Mouse (Mus musculus) gonadal fat pad, adult 2 months (tissue): Measurements from ENCODE around the gene Mansc1. TPM values are rescaled to one million over a fixed set of nuclear protein-coding genes. Genes with fewer than 3 reads are reported as not detected.

Source experiments
- DNase-seq: peaks from one replicate; pipeline ENCODE4 v3.0.0-alpha.2; 2012; ENCODE audit warnings: low read depth
- polyA plus RNA-seq: library from polyadenylated mRNA; depleted of rRNA; stranded (reverse); fragments of >200 nt; gene quantifications from 2 replicates; pipeline ENCODE4 v1.2.3, GENCODE M21; 2012; rRNA removed

The Mansc1 gene
- polyA plus RNA-seq, 1 experiment, result 6.0 TPM

DNA sequence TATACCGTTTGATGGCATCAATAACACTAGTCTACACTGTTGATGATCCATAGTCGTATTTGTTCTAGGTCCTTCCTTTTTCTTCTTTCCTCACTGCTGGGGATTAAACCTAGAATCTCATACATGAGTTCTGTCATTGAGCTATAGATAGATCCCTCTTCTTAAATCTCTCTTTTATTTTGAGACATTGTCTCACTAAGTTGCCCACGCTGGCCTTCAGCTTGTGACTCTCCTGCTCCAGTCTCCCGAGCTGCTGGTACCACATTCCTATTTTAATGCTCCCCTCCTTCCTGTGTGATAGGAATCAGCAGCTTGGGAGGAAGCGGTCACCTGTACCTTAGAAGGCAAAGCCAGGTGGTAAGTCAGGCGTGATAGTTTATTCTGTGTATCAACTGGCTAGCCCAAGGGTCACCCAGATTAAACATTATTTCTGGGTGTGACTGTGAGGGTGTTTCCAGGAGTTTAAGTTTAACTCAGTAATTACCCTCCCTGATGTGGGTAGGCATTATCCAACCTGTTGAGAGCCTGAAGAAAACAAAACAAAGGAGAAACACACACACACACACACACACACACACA, 34.5 kb downstream of the Mansc1 start:
- DNase-seq, result no peak

DNA sequence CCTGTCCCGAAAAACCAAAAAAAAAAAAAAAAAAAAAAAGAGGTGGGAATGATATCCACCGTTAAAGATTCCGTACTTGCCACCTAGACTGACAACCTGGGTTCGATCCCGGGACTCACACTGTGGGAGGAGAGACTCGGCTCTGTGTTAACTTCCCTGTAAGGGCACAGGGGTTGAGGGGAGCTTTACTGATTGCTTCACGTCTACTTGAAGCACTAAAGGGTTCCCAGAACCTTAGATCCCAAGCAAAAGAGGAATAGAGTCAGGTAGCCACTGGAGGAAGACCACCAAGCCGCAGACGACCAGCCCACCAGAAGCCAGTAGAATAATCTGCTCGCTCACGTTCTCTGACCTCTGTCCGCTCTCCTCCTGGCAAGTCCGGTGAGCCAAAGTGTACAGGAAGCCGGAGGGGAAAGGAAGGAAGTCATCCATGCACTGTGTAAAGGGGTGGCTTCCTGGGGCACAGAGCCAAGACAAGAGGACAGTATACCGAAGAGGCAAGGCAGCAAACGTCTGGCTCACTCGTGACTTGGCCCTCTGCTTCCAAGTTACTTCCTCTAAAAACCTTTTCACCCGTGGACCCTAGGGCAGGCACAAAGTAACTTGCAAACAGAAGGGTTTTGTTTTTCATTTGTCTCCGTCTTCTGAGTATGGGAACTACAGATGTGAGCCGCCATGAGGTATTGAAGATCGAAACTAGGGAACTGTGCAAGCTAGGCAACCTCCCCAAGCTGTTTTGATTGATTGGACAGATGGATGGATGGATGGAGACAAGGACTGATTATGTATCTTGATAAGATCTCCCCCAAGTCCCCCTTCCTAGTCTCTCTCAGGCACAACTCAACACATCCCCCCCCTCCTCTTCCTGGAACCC, 37.5 kb downstream of the Mansc1 start:
- no peak for DNase-seq

GRCm38 (mm10) chr6:134591614-134592013, 40.7 kb downstream of the Mansc1 start:
- DNase-seq, result no peak

DNA sequence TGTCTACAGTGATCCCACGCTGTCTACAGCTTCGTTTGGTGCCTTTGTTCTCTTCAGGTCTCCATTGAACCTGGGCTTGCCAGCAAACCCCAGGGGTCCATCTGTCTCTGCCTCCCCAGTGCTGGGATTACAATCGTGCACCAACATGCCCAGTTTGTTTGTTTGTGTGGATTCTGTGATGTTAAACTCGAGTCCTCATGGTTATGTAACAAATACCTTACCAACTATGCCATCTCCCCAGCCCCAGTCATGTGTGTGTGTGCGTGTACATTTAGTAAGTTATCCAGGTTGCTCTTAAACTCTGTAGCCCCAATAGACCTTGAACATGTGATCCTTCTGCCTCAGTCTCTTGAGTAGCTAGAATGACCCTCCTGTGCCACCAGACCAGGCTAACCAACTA, 46.0 kb downstream of the Mansc1 start:
- no peak for DNase-seq

DNA sequence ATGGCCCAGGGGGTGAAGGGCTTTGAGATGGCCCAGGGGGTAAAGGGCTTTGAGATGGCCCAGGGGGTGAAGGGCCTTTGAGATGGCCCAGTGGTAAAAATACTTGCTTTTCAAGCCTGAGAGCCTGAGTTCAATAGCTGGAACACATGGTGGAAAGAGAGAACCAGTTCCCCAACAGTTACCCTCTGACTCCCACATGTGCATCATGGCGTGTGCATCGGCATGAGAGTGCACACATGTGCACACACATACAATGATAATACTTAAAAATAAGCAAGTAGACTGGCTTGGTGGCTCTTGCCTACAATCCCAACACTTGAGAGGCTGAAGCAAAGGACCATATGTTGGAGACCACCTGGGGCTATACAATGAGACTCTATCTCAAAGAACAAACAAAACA, 47.7 kb downstream of the Mansc1 start:
- DNase-seq, result no peak

DNA sequence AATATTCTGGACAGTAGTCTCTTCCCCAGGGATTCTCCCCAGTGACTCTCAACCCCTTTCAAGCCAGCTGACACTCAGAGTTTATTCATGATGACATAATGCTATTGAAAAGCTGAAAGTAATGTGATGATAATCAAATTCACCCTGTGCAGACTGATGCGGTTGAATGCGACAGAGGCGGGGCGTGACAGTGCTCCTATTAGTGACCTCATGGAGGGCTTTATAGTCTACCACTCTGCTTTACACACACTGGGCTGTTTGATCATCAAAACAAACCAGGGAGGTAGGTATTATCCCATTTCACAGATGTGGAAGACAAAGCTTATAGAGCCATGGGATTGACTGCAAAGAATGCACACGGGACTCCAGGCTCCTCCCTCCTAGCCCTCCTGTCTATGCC, 50.2 kb downstream of the Mansc1 start:
- no peak for DNase-seq

DNA sequence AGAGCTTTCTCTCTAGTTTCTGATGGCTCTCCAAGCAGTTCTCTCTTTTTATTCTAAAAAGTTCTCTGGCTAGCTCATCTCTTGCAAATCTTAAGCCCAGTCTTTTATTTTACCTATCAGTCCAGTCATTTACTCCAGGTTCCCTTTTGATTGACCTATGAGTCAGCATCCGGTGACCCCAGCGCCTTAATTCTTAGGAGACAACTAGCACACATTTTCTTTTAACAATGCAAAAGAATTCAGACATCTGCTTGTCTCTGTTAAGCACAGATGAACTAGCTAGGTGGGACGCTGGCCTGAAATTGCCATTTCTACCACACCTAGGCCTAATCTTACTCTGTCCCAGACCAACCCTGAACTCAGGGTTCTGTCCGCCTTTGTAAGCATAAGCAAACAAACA, 52.8 kb downstream of the Mansc1 start:
- DNase-seq, result no peak

GRCm38 (mm10) chr6:134578039-134578438, 54.2 kb downstream of the Mansc1 start:
- DNase-seq, result peak; percentile 93

- DNase-seq, result no peak
Measured at GRCm38 (mm10) chr6:134575288-134575741, 57.0 kb downstream of the Mansc1 start.

DNA sequence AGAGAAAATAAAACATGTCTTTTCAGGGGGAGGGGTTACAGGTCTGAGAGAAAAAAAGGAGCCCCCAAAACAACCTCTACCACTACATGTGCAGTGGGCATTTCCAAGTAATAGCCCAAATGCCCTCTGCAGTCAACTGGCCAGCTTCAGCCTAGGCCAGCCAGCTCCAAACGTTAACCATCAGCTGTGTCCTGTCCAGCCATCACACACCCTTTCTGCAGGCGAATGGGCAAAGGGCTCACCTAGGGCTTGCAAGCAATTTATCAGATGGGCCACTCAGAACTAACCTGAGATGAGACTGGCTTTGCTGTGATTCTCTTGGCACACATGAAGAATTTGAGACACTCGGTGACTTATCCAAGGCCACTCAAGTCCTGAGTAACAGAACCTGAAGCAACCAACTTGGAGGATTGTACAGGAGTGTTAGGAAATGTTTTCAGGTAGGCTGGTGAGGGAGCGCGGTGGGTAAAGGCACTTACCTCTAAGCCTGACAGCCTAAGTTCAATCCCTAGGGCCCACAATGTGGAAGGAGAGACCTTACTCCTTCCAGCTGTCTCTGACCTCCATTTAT, 64.2 kb downstream of the Mansc1 start:
- peak; percentile 84 for DNase-seq

DNA sequence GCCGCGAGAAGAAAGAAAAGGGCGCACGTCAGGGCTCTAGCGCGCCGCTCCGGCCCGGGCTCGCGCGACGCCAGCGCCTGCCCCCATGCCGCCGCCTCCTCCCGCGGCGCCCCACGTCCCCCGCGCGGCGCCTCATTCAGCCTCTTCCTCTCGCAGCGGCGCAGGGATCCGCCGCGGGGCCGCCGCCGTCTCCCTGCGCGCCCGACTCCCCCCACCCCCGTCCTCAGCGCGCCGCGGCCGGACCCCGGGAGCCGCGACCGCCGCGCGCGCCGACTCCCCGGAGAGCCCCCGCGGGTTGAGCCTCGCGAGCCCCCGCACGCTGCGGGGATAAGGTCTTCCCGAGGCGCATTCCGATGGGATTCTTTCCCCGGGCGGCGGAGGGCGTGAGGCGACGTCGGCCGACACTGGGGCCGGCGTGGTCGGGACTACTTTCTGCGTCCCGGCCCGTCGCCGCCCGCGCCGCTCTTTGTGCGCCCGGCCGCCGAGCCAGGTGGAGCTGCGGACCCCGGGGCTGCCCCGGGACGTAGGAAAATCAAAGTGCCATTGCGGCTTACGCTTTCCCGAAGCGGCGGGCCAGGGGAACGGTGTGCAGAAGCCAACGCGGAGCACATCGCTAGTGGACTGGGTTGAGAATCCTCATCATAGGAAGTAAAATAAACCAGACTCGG, 65.3 kb downstream of the Mansc1 start, which contains the start of gene Lrp6:
Gene Lrp6, minus strand, starts transcription at position 148 of the 668 bp plus-strand sequence.
- no peak for DNase-seq

DNA sequence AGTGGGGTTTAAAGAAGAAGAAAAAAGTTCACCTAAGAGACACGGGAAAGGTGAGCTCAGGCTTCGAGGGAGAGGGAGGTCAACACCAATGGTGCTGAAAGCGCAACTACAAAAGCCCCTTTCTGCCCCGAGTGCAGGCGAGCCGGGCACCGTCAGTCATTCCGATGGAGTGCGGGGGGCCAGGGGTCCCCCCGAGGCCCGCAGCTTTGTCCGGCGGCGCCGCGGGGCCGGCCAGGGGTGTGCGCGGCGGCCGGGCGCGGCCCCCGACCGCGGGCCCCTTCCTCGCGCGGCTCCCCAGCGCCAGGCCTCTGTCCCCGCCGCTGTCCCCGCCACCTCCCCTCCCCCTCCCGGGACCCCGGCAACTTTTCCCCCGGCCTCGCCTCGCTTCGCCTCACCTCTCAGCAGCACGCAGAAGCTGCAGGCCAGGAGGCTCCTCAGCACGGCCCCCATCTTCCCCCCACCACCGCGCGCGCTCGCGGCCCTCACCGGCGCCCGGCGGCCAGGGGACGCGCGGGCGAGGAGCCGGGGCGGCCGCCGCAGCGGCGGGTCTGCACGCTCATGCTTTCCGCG, 66.0 kb downstream of the Mansc1 start:
- no peak for DNase-seq

DNA sequence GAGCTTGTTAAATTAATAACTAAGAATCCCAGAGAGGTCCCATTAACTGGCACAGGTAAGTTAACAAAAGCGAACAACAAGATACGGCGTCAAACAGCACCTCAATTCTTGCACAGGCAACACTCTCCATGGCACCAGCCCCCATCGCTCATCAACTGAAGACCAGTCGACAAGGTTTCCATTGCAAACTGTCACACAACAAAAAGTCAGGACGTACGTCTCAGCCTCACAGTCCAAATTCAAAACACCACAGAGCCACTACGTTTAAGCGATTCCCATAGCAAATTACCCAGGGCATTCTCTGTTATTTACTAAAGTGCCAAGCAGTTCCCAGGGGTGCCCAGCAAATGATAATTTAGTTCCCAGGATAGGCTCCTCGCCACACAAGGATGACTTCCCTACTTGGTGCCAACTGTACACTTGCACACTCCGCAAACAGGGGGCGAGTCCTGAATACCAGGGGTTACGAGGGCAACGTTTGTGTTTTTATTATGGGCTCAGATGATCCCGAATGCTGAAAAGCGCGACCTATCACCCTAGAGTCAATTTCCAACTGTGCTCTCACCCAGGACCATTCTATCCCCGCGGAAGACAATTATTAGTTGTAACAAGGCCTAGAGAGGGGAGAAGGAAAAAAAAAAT, 66.6 kb downstream of the Mansc1 start:
- DNase-seq, result no peak

- no peak for DNase-seq
Measured at GRCm38 (mm10) chr6:134564539-134564938, 67.7 kb downstream of the Mansc1 start.

- no peak for DNase-seq
Measured at GRCm38 (mm10) chr6:134559635-134560034, 72.7 kb downstream of the Mansc1 start.

Other genes with a start within 250 kb of the Mansc1 start
- gene Bcl2l14, start 236.2 kb downstream of the Mansc1 start, polyA plus RNA-seq, result 1.1 and 3.1 TPM in 2 replicates
- gene Lrp6, start 65.5 kb downstream of the Mansc1 start, polyA plus RNA-seq, result 27.3 and 31.6 TPM in 2 replicates
- gene Borcs5, start 7.0 kb upstream of the Mansc1 start, polyA plus RNA-seq, result 16.5 and 16.8 TPM in 2 replicates
- 11.4 and 14.1 TPM in 2 replicates for gene Dusp16, start 160.1 kb upstream of the Mansc1 start, polyA plus RNA-seq
- gene Crebl2, start 197.7 kb upstream of the Mansc1 start, polyA plus RNA-seq, result 17.4 and 18.0 TPM in 2 replicates